Mouse (Mus musculus) limb, embryonic 11.5 days (tissue): ENCODE results near the gene 5730409E04Rik. TPM values are rescaled to one million over a fixed set of nuclear protein-coding genes. Genes with fewer than 3 reads are reported as not detected.

Source experiments
- ATAC-seq: fragments of 200-750 bp; cut with Nextera tagmentation; 2 replicates; pipeline ENCODE4 v1.8.0; 2017; ENCODE audit warnings: low read depth; ENCODE audit not compliant: insufficient number of reproducible peaks, low FRiP score, low TSS enrichment
- DNase-seq: peaks from one replicate; pipeline ENCODE4 v3.0.0-alpha.2; 2015; ENCODE audit warnings: low spot score
- H3K27ac ChIP-seq: fragments of 300-500 bp; sonication (generic); replicated peaks from 2 replicates; pipeline ENCODE4 v1.5.1; 2014; ENCODE audit warnings: low read depth, mild to moderate bottlenecking, low read length
- H3K27me3 ChIP-seq: fragments of 300-500 bp; sonication (generic); 2 replicates; pipeline ENCODE4 v1.6.1; 2014; ENCODE audit warnings: mild to moderate bottlenecking, low read length, mixed read lengths; ENCODE audit not compliant: control insufficient read depth, insufficient read depth
- H3K36me3 ChIP-seq: fragments of 300-500 bp; sonication (generic); 2 replicates; pipeline ENCODE4 v1.6.1; 2014; ENCODE audit warnings: mild to moderate bottlenecking, low read length, moderate library complexity, mixed read lengths; ENCODE audit not compliant: control insufficient read depth, insufficient read depth
- H3K4me1 ChIP-seq: fragments of 300-500 bp; sonication (generic); 2 replicates; pipeline ENCODE4 v1.6.1; 2014; ENCODE audit warnings: low read length, mixed read lengths; ENCODE audit not compliant: control insufficient read depth, insufficient read depth
- H3K4me2 ChIP-seq: fragments of 300-500 bp; sonication (generic); 2 replicates; pipeline ENCODE4 v1.6.1; 2014; ENCODE audit warnings: low read depth, mild to moderate bottlenecking, moderate library complexity; ENCODE audit not compliant: severe bottlenecking
- H3K4me3 ChIP-seq: fragments of 300-500 bp; sonication (generic); 2 replicates; pipeline ENCODE4 v1.5.1; 2014; ENCODE audit warnings: low read depth, low read length
- H3K9ac ChIP-seq: fragments of 300-500 bp; sonication (generic); 2 replicates; pipeline ENCODE4 v1.6.1; 2014; ENCODE audit warnings: mild to moderate bottlenecking, low read length
- H3K9me3 ChIP-seq: fragments of 300-500 bp; sonication (generic); 2 replicates; pipeline ENCODE4 v1.6.1; 2016; ENCODE audit warnings: low read length; ENCODE audit not compliant: control insufficient read depth
- WGBS: fragments of 180-500 bp; shearing (Covaris S2); extraction: QIAGEN DNeasy Blood & Tissue Kit; methylation state at CpG from one replicate; pipeline ENCODE4 v1.1.7; 2014; 5-methylcytosine and 5-hydroxymethylcytosine counted together
- polyA plus RNA-seq: library from polyadenylated mRNA; unstranded; fragments of >200 nt; fragmentation: Nextera tagmentation; extraction: Ambion mirVana; gene quantifications from 2 replicates; pipeline ENCODE4 v1.2.1, GENCODE M21; 2014

The 5730409E04Rik gene
- polyA plus RNA-seq, 1 experiment from 2014 or later, result 2.2 TPM

GRCm38 (mm10) chr4:126620349-126620874 lies 10.8 kb downstream of the 5730409E04Rik start:
- Histone ChIP-seq H3K4me1 (peaks cover 7% of the 10 kb centered on the region; the same call in 1 of the 2 replicates), H3K9me3 (no peaks in the 10 kb centered on the region), H3K36me3 (no peaks in the 10 kb centered on the region), H3K27ac (peak overlapping the region; percentile 30; the same call in 1 of the 2 replicates), H3K4me2 (peak overlapping the region; percentile 76), H3K27me3 (no peaks in the 10 kb centered on the region), H3K9ac (peak overlapping the region; percentile 78), H3K4me3 (peak overlapping the region; percentile 30)
- WGBS, result 32% methylated on average over 13 of the region's 13 CpGs
- ATAC-seq (no peak), DNase-seq (peak; percentile 43)

DNA sequence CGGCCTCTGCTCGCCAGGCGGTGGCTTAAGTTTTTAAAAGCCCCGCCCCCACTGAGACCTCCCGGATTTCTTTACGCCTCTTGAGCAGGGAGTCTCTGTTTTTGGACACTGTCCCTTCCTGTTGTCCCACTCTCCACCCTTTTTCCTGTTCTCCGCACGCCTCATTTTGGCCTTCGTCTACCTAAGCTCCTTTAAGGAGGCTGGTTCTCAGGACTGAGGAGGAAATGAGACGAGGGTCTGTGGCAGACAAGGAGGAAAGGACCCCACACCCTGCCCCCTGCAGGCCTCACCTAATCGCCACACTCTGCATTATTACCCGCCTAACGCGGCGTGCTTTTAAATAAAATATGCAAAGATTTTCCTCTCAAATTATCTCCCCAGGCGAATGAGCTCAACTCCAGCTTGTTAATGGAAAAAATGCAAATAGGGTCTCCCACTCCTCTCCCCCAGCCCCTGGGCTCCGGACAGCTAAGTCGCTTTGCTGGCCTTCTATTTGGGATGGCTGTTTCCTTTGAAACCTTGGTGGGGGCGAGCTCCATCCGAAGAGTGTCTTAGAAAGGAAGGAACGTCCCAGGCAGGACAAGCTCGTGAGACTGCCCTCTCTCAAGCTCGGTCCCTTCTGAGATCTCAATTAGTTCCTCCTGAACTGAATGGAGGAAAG lies 17.5 kb downstream of the 5730409E04Rik start:
- Histone ChIP-seq H3K27ac (no peak overlapping the region), H3K4me2 (peak overlapping the region; percentile 31), H3K4me3 (no peak overlapping the region; the same call in 1 of the 2 replicates), H3K9me3 (no peaks in the 10 kb centered on the region), H3K9ac (0 out of 2 replicates have a peak overlapping the region, but pooled peaks have one; percentile 13), H3K36me3 (no peaks in the 10 kb centered on the region), H3K27me3 (no peaks in the 10 kb centered on the region), H3K4me1 (0 out of 2 replicates have a peak, but pooled peaks cover 2% of the 10 kb centered on the region)
- DNase-seq (peak; percentile 56), ATAC-seq (no peak)
- 5% methylated on average over 23 of the region's 23 CpGs for WGBS

DNA sequence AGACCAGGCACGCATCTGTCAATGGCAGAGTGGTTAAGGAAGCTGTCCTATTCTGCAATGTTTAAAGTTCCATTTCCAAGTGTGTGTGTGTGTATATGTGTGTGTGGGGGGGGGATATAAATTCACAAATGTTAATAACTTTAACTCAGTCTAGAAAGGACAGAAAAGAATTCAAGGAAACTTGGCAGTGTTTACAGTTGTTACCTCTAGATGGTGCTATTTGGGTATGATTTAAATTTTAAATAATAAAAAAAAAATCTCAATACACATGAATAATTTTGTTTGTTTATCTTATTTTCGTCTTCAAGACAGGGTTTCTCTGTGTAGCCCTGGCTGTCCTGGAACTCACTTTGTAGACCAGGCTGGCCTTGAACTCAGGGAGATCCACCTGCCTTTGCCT lies 22.3 kb downstream of the 5730409E04Rik start:
- no peak overlapping the region for H3K9ac ChIP-seq
- no peak for ATAC-seq
- no peak overlapping the region for H3K4me3 ChIP-seq
- WGBS, result 53% methylated on average over 2 of the region's 2 CpGs
- H3K27me3 ChIP-seq, result peaks cover 12% of the 10 kb centered on the region
- no peak for DNase-seq
- no peaks in the 10 kb centered on the region for H3K9me3 ChIP-seq
- H3K36me3 ChIP-seq, result no peaks in the 10 kb centered on the region
- H3K4me2 ChIP-seq, result no peak overlapping the region
- H3K4me1 ChIP-seq, result 0 out of 2 replicates have a peak, but pooled peaks cover 2% of the 10 kb centered on the region
- H3K27ac ChIP-seq, result no peak overlapping the region

DNA sequence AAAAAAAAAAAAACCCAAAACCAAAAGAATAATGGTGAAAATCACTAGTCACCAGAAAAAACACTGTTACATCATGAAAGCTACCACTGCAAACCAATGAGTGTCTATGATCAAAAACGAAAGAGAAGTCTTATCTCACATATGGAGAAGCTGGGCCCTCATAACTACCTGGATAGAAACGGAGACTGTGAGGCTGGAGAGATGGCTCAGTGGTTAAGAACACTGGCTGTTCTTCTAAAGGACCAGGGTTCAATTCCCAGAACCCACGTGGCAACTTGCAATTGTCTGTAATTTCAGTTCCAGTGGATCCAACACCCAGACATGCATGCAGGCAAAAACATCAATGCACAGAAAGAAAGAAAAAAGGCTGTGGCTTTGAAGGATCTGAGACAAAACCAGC lies 23.1 kb downstream of the 5730409E04Rik start:
- DNase-seq, result no peak
- Histone ChIP-seq H3K27ac (no peak overlapping the region), H3K4me2 (no peak overlapping the region), H3K9me3 (no peaks in the 10 kb centered on the region), H3K4me3 (no peak overlapping the region), H3K36me3 (no peaks in the 10 kb centered on the region), H3K27me3 (peaks cover 12% of the 10 kb centered on the region), H3K4me1 (no peaks in the 10 kb centered on the region), H3K9ac (no peak overlapping the region)
- whole genome bisulfite sequencing, result 59% methylated on average over 3 of the region's 3 CpGs
- ATAC-seq, result no peak

- ATAC-seq (no peak), DNase-seq (no peak)
- no peak overlapping the region for H3K9ac ChIP-seq
- no peaks in the 10 kb centered on the region for H3K9me3 ChIP-seq
- WGBS, result 23% methylated on average over 11 of the region's 11 CpGs
- no peaks in the 10 kb centered on the region for H3K36me3 ChIP-seq
- peaks cover 12% of the 10 kb centered on the region for H3K27me3 ChIP-seq
- H3K4me1 ChIP-seq, result no peaks in the 10 kb centered on the region
- H3K27ac ChIP-seq, result no peak overlapping the region
- H3K4me3 ChIP-seq, result no peak overlapping the region
- H3K4me2 ChIP-seq, result no peak overlapping the region
Observed at GRCm38 (mm10) chr4:126636330-126636729, 26.7 kb downstream of the 5730409E04Rik start.

- Histone ChIP-seq H3K4me2 (no peak overlapping the region), H3K36me3 (no peaks in the 10 kb centered on the region), H3K9ac (no peak overlapping the region), H3K4me3 (no peak overlapping the region), H3K27ac (no peak overlapping the region), H3K4me1 (no peaks in the 10 kb centered on the region), H3K27me3 (peaks cover 12% of the 10 kb centered on the region), H3K9me3 (no peaks in the 10 kb centered on the region)
- ATAC-seq (no peak), DNase-seq (no peak)
- WGBS, result 65% methylated on average over 4 of the region's 4 CpGs
Observed at GRCm38 (mm10) chr4:126637446-126637845, 27.8 kb downstream of the 5730409E04Rik start.

GRCm38 (mm10) chr4:126639339-126639738 lies 29.7 kb downstream of the 5730409E04Rik start:
- DNase-seq (no peak), ATAC-seq (no peak)
- Histone ChIP-seq H3K36me3 (no peaks in the 10 kb centered on the region), H3K27me3 (peaks cover 12% of the 10 kb centered on the region), H3K9ac (no peak overlapping the region), H3K9me3 (no peaks in the 10 kb centered on the region), H3K4me1 (no peaks in the 10 kb centered on the region), H3K27ac (no peak overlapping the region), H3K4me2 (no peak overlapping the region), H3K4me3 (no peak overlapping the region)
- 65% methylated on average over 7 of the region's 7 CpGs for WGBS

DNA sequence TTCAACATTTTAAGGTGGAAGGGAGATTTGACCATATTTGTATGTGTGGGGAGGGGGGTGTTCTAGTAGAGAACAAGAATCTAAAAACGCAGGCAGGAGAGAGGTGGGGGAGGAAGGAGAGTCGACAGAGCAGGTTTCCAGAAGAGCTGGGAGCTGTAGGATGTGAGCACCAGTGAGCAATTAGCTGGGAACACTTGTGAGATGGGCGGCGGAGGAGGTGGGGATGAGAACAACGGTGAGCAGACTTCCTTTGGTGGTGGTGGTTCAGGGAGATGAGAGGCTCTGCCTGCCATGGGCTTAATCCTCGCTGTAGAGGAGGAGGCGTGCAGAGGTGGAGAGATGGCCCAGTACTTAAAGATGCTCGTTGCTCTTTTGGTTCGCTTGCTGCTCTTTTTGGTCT lies 32.3 kb downstream of the 5730409E04Rik start:
- no peaks in the 10 kb centered on the region for H3K9me3 ChIP-seq
- H3K9ac ChIP-seq, result no peak overlapping the region
- no peak overlapping the region for H3K4me3 ChIP-seq
- ATAC-seq, result no peak
- 39% methylated on average over 9 of the region's 9 CpGs for WGBS
- H3K4me1 ChIP-seq, result no peaks in the 10 kb centered on the region
- DNase-seq, result no peak
- H3K36me3 ChIP-seq, result no peaks in the 10 kb centered on the region
- no peak overlapping the region for H3K27ac ChIP-seq
- H3K27me3 ChIP-seq, result no peaks in the 10 kb centered on the region
- no peak overlapping the region for H3K4me2 ChIP-seq
